Mouse (Mus musculus) bone marrow macrophage, adult 2 months (primary cell): ENCODE data around the gene Fam187b.
"Not testable (repeated sequence)": the region's sequence is repeated elsewhere in the genome, so short reads cannot be mapped to it uniquely, and the experiment has no call there.

Source experiments
- CTCF ChIP-seq: IDR thresholded peaks from 2 replicates; pipeline ENCODE4 v1.5.1; 2012; ENCODE audit warnings: low read depth, mild to moderate bottlenecking, low read length, moderate library complexity
- POLR2A ChIP-seq: IDR thresholded peaks from 2 replicates; pipeline ENCODE4 v1.6.1; 2012; ENCODE audit warnings: mild to moderate bottlenecking, low read depth, low read length, borderline replicate concordance

GRCm38 (mm10) chr7:30942365-30942764 is 31.2 kb upstream of the Fam187b start:
- not testable (repeated sequence) for TF ChIP-seq POLR2A, CTCF
